Mouse (Mus musculus): Measurements from ENCODE around the gene Krtap6-1. TPM values are rescaled to one million over a fixed set of nuclear protein-coding genes. Genes with fewer than 3 reads are reported as not detected.

Krtap6-1 gene
- not detected in 2 replicates for polyA plus RNA-seq (2012; rRNA removed)

DNA sequence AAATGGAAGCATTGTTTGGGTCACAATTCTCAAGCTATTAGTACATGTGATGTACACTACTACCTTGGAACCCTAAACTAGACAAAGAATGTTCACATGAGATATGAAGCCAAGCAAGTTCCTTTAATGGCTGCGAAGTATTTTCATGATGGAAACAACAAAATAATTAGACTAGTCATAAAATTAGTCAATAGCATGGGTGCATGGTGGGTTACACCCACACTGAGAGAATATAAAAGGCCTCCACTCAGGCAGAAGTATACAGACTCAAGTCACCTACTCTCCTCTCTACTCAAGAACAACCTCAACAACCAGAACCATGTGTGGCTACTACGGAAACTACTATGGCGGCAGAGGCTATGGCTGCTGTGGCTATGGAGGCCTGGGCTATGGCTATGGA is at the start of gene Krtap6-1:
TSS of gene Krtap6-1 (plus strand) at position 301 of the 400 bp plus-strand sequence.

DNA sequence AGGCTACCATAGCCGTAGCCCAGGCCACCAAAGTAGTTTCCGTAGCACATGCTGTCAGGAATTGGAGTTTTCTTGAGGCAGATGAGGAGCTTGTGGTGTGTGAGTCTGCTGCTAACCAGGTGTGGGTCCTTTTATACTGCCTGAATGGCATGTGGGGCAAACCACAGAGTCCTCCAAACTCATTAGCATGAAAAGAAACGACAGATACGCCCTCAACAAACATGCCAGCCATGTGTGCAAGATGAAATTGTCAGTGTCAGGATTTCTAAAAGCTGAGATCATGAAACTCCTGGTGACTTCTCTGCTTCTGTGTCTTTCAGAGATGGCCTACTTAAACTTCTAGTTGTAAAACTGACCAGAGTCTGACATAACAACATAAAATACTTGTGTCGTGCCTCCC is 20.8 kb upstream of the Krtap6-1 start, which contains the start of gene Krtap22-2:
TSS of gene Krtap22-2 (minus strand) at position 101 of the 400 bp plus-strand sequence.

DNA sequence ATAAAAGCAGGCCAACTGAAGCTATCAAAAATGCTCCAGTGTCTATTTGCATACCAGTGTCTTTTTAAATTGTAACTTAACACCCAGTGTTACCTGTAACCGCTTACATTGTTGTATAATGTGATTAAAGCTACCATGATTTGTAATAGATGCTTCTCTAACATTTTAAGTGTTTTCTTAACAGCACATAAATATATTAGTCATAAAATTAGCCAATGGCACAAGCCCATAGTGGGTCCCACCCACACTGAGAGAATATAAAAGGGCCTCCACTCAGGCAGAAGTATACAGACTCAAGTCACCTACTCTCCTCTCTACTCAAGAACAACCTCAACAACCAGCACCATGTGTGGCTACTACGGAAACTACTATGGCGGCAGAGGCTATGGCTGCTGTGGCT is 16.5 kb upstream of the Krtap6-1 start, which contains the start of gene Gm10229:
TSS of gene Gm10229 (plus strand) at position 301 of the 400 bp plus-strand sequence.

DNA sequence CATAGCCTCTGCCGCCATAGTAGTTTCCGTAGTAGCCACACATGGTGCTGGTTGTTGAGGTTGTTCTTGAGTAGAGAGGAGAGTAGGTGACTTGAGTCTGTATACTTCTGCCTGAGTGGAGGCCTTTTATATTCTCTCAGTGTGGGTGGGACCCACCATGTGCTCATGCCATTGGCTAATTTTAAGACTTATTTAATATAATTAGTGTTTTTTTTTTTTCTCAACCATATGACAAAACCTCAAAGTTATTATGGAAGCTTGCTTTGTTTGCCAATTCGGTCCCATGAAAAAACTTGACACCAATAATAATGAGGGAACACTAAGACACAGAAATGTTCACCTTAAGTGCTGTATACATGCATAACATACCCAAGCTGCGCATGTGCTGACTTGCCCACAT is 9.9 kb downstream of the Krtap6-1 start, which contains the start of gene Gm10228:
TSS of gene Gm10228 (minus strand) at position 101 of the 400 bp plus-strand sequence.

DNA sequence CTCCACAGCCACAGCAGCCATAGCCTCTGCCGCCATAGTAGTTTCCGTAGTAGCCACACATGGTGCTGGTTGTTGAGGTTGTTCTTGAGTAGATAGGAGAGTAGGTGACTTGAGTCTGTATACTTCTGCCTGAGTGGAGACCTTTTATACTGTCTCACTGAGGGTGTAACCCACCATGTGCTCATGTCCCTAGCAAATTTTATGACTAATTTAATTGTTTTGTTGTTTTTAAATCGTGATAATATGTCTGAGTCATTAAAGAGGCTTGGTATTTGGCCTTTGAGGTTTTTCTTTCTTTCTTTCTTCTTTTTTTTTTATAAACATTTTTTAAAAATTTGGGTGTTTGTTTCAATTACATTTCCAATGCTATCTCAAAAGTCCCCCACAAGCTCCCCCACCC is 16.3 kb downstream of the Krtap6-1 start, which contains the start of gene Krtap6-5:
TSS of gene Krtap6-5 (minus strand) at position 101 of the 400 bp plus-strand sequence.

DNA sequence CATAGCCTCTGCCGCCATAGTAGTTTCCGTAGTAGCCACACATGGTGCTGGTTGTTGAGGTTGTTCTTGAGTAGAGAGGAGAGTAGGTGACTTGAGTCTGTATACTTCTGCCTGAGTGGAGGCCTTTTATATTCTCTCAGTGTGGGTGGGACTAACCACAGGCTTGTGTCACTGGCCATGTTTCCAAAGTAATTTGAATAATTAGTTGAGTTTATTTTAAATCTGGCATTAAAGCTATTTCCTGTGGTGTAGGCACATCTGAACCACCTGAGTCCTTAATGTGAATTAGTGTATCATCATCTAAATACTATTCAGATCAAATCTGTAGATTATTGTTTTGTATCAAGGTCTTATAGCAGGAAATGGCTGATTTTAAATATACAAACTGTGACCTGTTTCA is 32.4 kb downstream of the Krtap6-1 start, which contains the start of gene 1110025L11Rik:
TSS of gene 1110025L11Rik (minus strand) at position 101 of the 400 bp plus-strand sequence.

Other genes with a start within 250 kb of the Krtap6-1 start
- gene Gm20741, start 219.5 kb upstream of the Krtap6-1 start, polyA plus RNA-seq (2012; rRNA removed), result not detected in 2 replicates
- gene Krtap15, start 211.5 kb upstream of the Krtap6-1 start, polyA plus RNA-seq (2012; rRNA removed), result not detected in 2 replicates
- not detected in 2 replicates for gene Krtap14, start 205.6 kb upstream of the Krtap6-1 start, polyA plus RNA-seq (2012; rRNA removed)
- gene Krtap19-1, start 162.3 kb upstream of the Krtap6-1 start, polyA plus RNA-seq (2012; rRNA removed), result not detected in 2 replicates
- gene Krtap19-2, start 157.4 kb upstream of the Krtap6-1 start, polyA plus RNA-seq (2012; rRNA removed), result not detected in 2 replicates
- not detected in 2 replicates for gene Krtap19-3, start 153.7 kb upstream of the Krtap6-1 start, polyA plus RNA-seq (2012; rRNA removed)
- not detected in 2 replicates for gene Krtap19-4, start 146.6 kb upstream of the Krtap6-1 start, polyA plus RNA-seq (2012; rRNA removed)
- gene Krtap19-5, start 135.2 kb upstream of the Krtap6-1 start, polyA plus RNA-seq (2012; rRNA removed), result not detected in 2 replicates
- not detected in 2 replicates for gene Krtap19-9b, start 99.4 kb upstream of the Krtap6-1 start, polyA plus RNA-seq (2012; rRNA removed)
- not detected in 2 replicates for gene Krtap16-3, start 68.8 kb upstream of the Krtap6-1 start, polyA plus RNA-seq (2012; rRNA removed)
- not detected in 2 replicates for gene Krtap22-2, start 20.9 kb upstream of the Krtap6-1 start, polyA plus RNA-seq (2012; rRNA removed)
- not detected in 2 replicates for gene Gm10229, start 16.4 kb upstream of the Krtap6-1 start, polyA plus RNA-seq (2012; rRNA removed)
- gene Gm10228, start 9.8 kb downstream of the Krtap6-1 start, polyA plus RNA-seq (2012; rRNA removed), result not detected in 2 replicates
- not detected in 2 replicates for gene Krtap6-5, start 16.2 kb downstream of the Krtap6-1 start, polyA plus RNA-seq (2012; rRNA removed)
- not detected in 2 replicates for gene 1110025L11Rik, start 32.3 kb downstream of the Krtap6-1 start, polyA plus RNA-seq (2012; rRNA removed)
- not detected in 2 replicates for gene Krtap6-3, start 52.3 kb downstream of the Krtap6-1 start, polyA plus RNA-seq (2012; rRNA removed)
- not detected in 2 replicates for gene Gm6358, start 109.2 kb downstream of the Krtap6-1 start, polyA plus RNA-seq (2012; rRNA removed)
- gene Gm10061, start 119.4 kb downstream of the Krtap6-1 start, polyA plus RNA-seq (2012; rRNA removed), result not detected in 2 replicates
- gene Gm9789, start 126.3 kb downstream of the Krtap6-1 start, polyA plus RNA-seq (2012; rRNA removed), result not detected in 2 replicates
- not detected in 2 replicates for gene Gm7735, start 137.8 kb downstream of the Krtap6-1 start, polyA plus RNA-seq (2012; rRNA removed)
- gene 1110057P08Rik, start 143.0 kb downstream of the Krtap6-1 start, polyA plus RNA-seq (2012; rRNA removed), result not detected in 2 replicates
- gene Krtap20-2, start 174.2 kb downstream of the Krtap6-1 start, polyA plus RNA-seq (2012; rRNA removed), result not detected in 2 replicates